Mouse (Mus musculus): ENCODE data around the gene Ubl7. TPM values are rescaled to one million over a fixed set of nuclear protein-coding genes. Genes with fewer than 3 reads are reported as not detected.

Gene Ubl7
- polyA plus RNA-seq, 1 experiment = 62.0 TPM

- no peak for TF ChIP-seq MYOD1 (IDR thresholded peaks at IDR 0.05; ENCODE audit: control insufficient read depth in 1 of 3, insufficient read length in 2 of 3, low read depth in 2 of 3)
- no peak for TF ChIP-seq POLR2A (IDR thresholded peaks at IDR 0.05; ENCODE audit: insufficient read length, low read depth)
- no peak for TF ChIP-seq POLR2AphosphoS2 (IDR thresholded peaks at IDR 0.05; ENCODE audit: insufficient read length, low read depth)
- TF ChIP-seq MYOG (IDR thresholded peaks at IDR 0.05; ENCODE audit: control insufficient read depth in 1 of 3, insufficient read depth in 1 of 3, insufficient read length in 2 of 3, low read depth in 2 of 3) = no peak
- no peak for TF ChIP-seq TCF12 (IDR thresholded peaks at IDR 0.05; ENCODE audit: insufficient read depth, poor library complexity, severe bottlenecking)
- TF ChIP-seq CEBPB (IDR thresholded peaks at IDR 0.05; ENCODE audit: insufficient read depth, poor library complexity, severe bottlenecking) = no peak
- no peaks in the 10 kb centered on the region for H3K36me3 ChIP-seq (ENCODE audit: control insufficient read depth, insufficient read depth)
- H3K4me3 ChIP-seq = no peak overlapping the region
- H3ac ChIP-seq (ENCODE audit: control insufficient read depth, insufficient read length) = no peak overlapping the region
- H3K79me2 ChIP-seq (ENCODE audit: control insufficient read depth, insufficient read depth) = no peaks in the 10 kb centered on the region
- no peaks in the 10 kb centered on the region for H3K27me3 ChIP-seq (ENCODE audit: control insufficient read depth, insufficient read depth, insufficient read length)
- no peak overlapping the region for H3K4me2 ChIP-seq (ENCODE audit: low read depth)
These were observed 42.9 kb upstream of the Ubl7 start for GRCm38 (mm10) chr9:57867880-57868279.

GRCm38 (mm10) chr9:57868767-57869166, 42.0 kb upstream of the Ubl7 start:
- TF ChIP-seq E2F4 (IDR thresholded peaks at IDR 0.05; ENCODE audit: insufficient read depth) (no peak), CEBPB (IDR thresholded peaks at IDR 0.05; ENCODE audit: insufficient read depth, poor library complexity, severe bottlenecking) (no peak), REST (IDR thresholded peaks at IDR 0.05; ENCODE audit: insufficient read depth, insufficient read length) (no peak), TCF3 (IDR thresholded peaks at IDR 0.05; ENCODE audit: insufficient read length, low read depth) (no peak), MYOD1 (IDR thresholded peaks at IDR 0.05; ENCODE audit: control insufficient read depth in 1 of 3, insufficient read length in 2 of 3, low read depth in 2 of 3) (peak in 2 of 3 experiments; percentile 61 to 62), POLR2A (IDR thresholded peaks at IDR 0.05; ENCODE audit: insufficient read length, low read depth) (no peak)
- H3K27me3 ChIP-seq (ENCODE audit: control insufficient read depth, insufficient read depth, insufficient read length) = no peaks in the 10 kb centered on the region
- H3K36me3 ChIP-seq (ENCODE audit: control insufficient read depth, insufficient read depth) = no peaks in the 10 kb centered on the region
- no peak overlapping the region for H3K4me3 ChIP-seq
- H3ac ChIP-seq (ENCODE audit: control insufficient read depth, insufficient read length) = no peak overlapping the region
- H3K4me2 ChIP-seq (ENCODE audit: low read depth) = no peak overlapping the region
- H3K79me2 ChIP-seq (ENCODE audit: control insufficient read depth, insufficient read depth) = no peaks in the 10 kb centered on the region

GRCm38 (mm10) chr9:57870273-57870816, 40.4 kb upstream of the Ubl7 start:
- peak in 2 of 3 experiments; percentile 77 to 83 for TF ChIP-seq MYOG (IDR thresholded peaks at IDR 0.05; ENCODE audit: control insufficient read depth in 1 of 3, insufficient read depth in 1 of 3, insufficient read length in 2 of 3, low read depth in 2 of 3)
- TF ChIP-seq TCF3 (IDR thresholded peaks at IDR 0.05; ENCODE audit: insufficient read length, low read depth) = peak; percentile 82
- no peak for TF ChIP-seq SRF (IDR thresholded peaks at IDR 0.05; ENCODE audit: control insufficient read depth, insufficient read length, low read depth)
- TF ChIP-seq TCF12 (IDR thresholded peaks at IDR 0.05; ENCODE audit: insufficient read depth, poor library complexity, severe bottlenecking) = peak; percentile 54
- no peak for TF ChIP-seq POLR2AphosphoS2 (IDR thresholded peaks at IDR 0.05; ENCODE audit: insufficient read length, low read depth)
- TF ChIP-seq REST (IDR thresholded peaks at IDR 0.05; ENCODE audit: insufficient read depth, insufficient read length) = no peak
- TF ChIP-seq E2F4 (IDR thresholded peaks at IDR 0.05; ENCODE audit: insufficient read depth) = no peak
- no peak for TF ChIP-seq MAX (IDR thresholded peaks at IDR 0.05; ENCODE audit: low read depth)
- peak; percentile 57 to 90 (median 85) for TF ChIP-seq MYOD1 (IDR thresholded peaks at IDR 0.05; ENCODE audit: control insufficient read depth in 1 of 3, insufficient read length in 2 of 3, low read depth in 2 of 3)
- TF ChIP-seq CEBPB (IDR thresholded peaks at IDR 0.05; ENCODE audit: insufficient read depth, poor library complexity, severe bottlenecking) = peak; percentile 99
- TF ChIP-seq POLR2A (IDR thresholded peaks at IDR 0.05; ENCODE audit: insufficient read length, low read depth) = no peak
- no peak for TF ChIP-seq USF1 (IDR thresholded peaks at IDR 0.05; ENCODE audit: low read depth)
- peak overlapping the region; percentile 45 for H3K4me2 ChIP-seq (ENCODE audit: low read depth)
- H3K36me3 ChIP-seq (ENCODE audit: control insufficient read depth, insufficient read depth) = no peaks in the 10 kb centered on the region
- H3ac ChIP-seq (ENCODE audit: control insufficient read depth, insufficient read length) = no peak overlapping the region
- H3K79me2 ChIP-seq (ENCODE audit: control insufficient read depth, insufficient read depth) = no peaks in the 10 kb centered on the region
- no peak overlapping the region for H3K4me3 ChIP-seq
- H3K27me3 ChIP-seq (ENCODE audit: control insufficient read depth, insufficient read depth, insufficient read length) = no peaks in the 10 kb centered on the region

GRCm38 (mm10) chr9:57874134-57874533, 36.6 kb upstream of the Ubl7 start:
- no peak for TF ChIP-seq USF1 (IDR thresholded peaks at IDR 0.05; ENCODE audit: low read depth)
- 0 out of 2 replicates have a peak, but pooled peaks have one; percentile 19 for TF ChIP-seq CEBPB (IDR thresholded peaks at IDR 0.05; ENCODE audit: insufficient read depth, poor library complexity, severe bottlenecking)
- H3K4me3 ChIP-seq = no peak overlapping the region
- no peaks in the 10 kb centered on the region for H3K36me3 ChIP-seq (ENCODE audit: control insufficient read depth, insufficient read depth)
- H3K27me3 ChIP-seq (ENCODE audit: control insufficient read depth, insufficient read depth, insufficient read length) = peaks cover 5% of the 10 kb centered on the region
- H3ac ChIP-seq (ENCODE audit: control insufficient read depth, insufficient read length) = no peak overlapping the region
- H3K4me2 ChIP-seq (ENCODE audit: low read depth) = no peak overlapping the region
- H3K79me2 ChIP-seq (ENCODE audit: control insufficient read depth, insufficient read depth) = no peaks in the 10 kb centered on the region

GRCm38 (mm10) chr9:57874994-57875393, 35.8 kb upstream of the Ubl7 start:
- Histone ChIP-seq H3K4me3 (no peak overlapping the region), H3K36me3 (ENCODE audit: control insufficient read depth, insufficient read depth) (no peaks in the 10 kb centered on the region), H3K27me3 (ENCODE audit: control insufficient read depth, insufficient read depth, insufficient read length) (peaks cover 13% of the 10 kb centered on the region), H3K79me2 (ENCODE audit: control insufficient read depth, insufficient read depth) (no peaks in the 10 kb centered on the region), H3ac (ENCODE audit: control insufficient read depth, insufficient read length) (no peak overlapping the region), H3K4me2 (ENCODE audit: low read depth) (no peak overlapping the region)
- no peak for TF ChIP-seq MYOD1 (IDR thresholded peaks at IDR 0.05; ENCODE audit: control insufficient read depth in 1 of 3, insufficient read length in 2 of 3, low read depth in 2 of 3)
- TF ChIP-seq SRF (IDR thresholded peaks at IDR 0.05; ENCODE audit: control insufficient read depth, insufficient read length, low read depth) = no peak
- no peak for TF ChIP-seq MAX (IDR thresholded peaks at IDR 0.05; ENCODE audit: low read depth)
- TF ChIP-seq POLR2A (IDR thresholded peaks at IDR 0.05; ENCODE audit: insufficient read length, low read depth) = no peak
- no peak for TF ChIP-seq TCF12 (IDR thresholded peaks at IDR 0.05; ENCODE audit: insufficient read depth, poor library complexity, severe bottlenecking)
- TF ChIP-seq USF1 (IDR thresholded peaks at IDR 0.05; ENCODE audit: low read depth) = no peak
- no peak for TF ChIP-seq MYOG (IDR thresholded peaks at IDR 0.05; ENCODE audit: control insufficient read depth in 1 of 3, insufficient read depth in 1 of 3, insufficient read length in 2 of 3, low read depth in 2 of 3)
- TF ChIP-seq TCF3 (IDR thresholded peaks at IDR 0.05; ENCODE audit: insufficient read length, low read depth) = no peak
- TF ChIP-seq CEBPB (IDR thresholded peaks at IDR 0.05; ENCODE audit: insufficient read depth, poor library complexity, severe bottlenecking) = no peak
- TF ChIP-seq POLR2AphosphoS2 (IDR thresholded peaks at IDR 0.05; ENCODE audit: insufficient read length, low read depth) = no peak
- TF ChIP-seq E2F4 (IDR thresholded peaks at IDR 0.05; ENCODE audit: insufficient read depth) = no peak
- no peak for TF ChIP-seq REST (IDR thresholded peaks at IDR 0.05; ENCODE audit: insufficient read depth, insufficient read length)
